Mouse (Mus musculus): ENCODE data around the gene Get4. TPM values are rescaled to one million over a fixed set of nuclear protein-coding genes. Genes with fewer than 3 reads are reported as not detected.

The Get4 gene
- polyA plus RNA-seq, 1 experiment from 2014 or later, result 141 TPM

GRCm38 (mm10) chr5:139291811-139292560 lies 39.9 kb downstream of the Get4 start:
- Histone ChIP-seq H3K4me3 (ENCODE audit: low read length) (no peak overlapping the region), H3K4me2 (ENCODE audit: low read depth, low read length) (no peak overlapping the region), H3K27me3 (ENCODE audit: control insufficient read depth, insufficient read depth, low read length) (no peaks in the 10 kb centered on the region; the same call in 1 of the 2 replicates), H3K27ac (ENCODE audit: low read length) (no peak overlapping the region), H3K4me1 (ENCODE audit: control insufficient read depth, insufficient read depth, low read length) (no peaks in the 10 kb centered on the region), H3K9ac (ENCODE audit: low read length) (no peak overlapping the region), H3K36me3 (ENCODE audit: control insufficient read depth, insufficient read depth) (no peaks in the 10 kb centered on the region), H3K9me3 (replicated peaks; ENCODE audit: control insufficient read depth, low read length) (peaks cover 4% of the 10 kb centered on the region; the same call in 1 of the 2 replicates)
- 64% methylated on average over 6 of the region's 6 CpGs for WGBS
- no peak for ATAC-seq (replicated peaks; ENCODE audit: extremely low read depth, insufficient read depth, low FRiP score)

GRCm38 (mm10) chr5:139294089-139294488 lies 42.0 kb downstream of the Get4 start:
- no peaks in the 10 kb centered on the region for H3K36me3 ChIP-seq (ENCODE audit: control insufficient read depth, insufficient read depth)
- 86% methylated on average over 2 of the region's 2 CpGs for WGBS
- H3K27ac ChIP-seq (ENCODE audit: low read length), result no peak overlapping the region
- H3K9ac ChIP-seq (ENCODE audit: low read length), result no peak overlapping the region
- H3K4me3 ChIP-seq (ENCODE audit: low read length), result no peak overlapping the region
- H3K4me2 ChIP-seq (ENCODE audit: low read depth, low read length), result no peak overlapping the region
- H3K9me3 ChIP-seq (replicated peaks; ENCODE audit: control insufficient read depth, low read length), result peaks cover 4% of the 10 kb centered on the region; the same call in 1 of the 2 replicates
- ATAC-seq (replicated peaks; ENCODE audit: extremely low read depth, insufficient read depth, low FRiP score), result no peak
- no peaks in the 10 kb centered on the region for H3K27me3 ChIP-seq (ENCODE audit: control insufficient read depth, insufficient read depth, low read length)
- no peaks in the 10 kb centered on the region for H3K4me1 ChIP-seq (ENCODE audit: control insufficient read depth, insufficient read depth, low read length)

GRCm38 (mm10) chr5:139297092-139297491 lies 45.0 kb downstream of the Get4 start:
- Histone ChIP-seq H3K9me3 (replicated peaks; ENCODE audit: control insufficient read depth, low read length) (peaks cover 4% of the 10 kb centered on the region; the same call in 1 of the 2 replicates), H3K9ac (ENCODE audit: low read length) (no peak overlapping the region), H3K4me1 (ENCODE audit: control insufficient read depth, insufficient read depth, low read length) (no peaks in the 10 kb centered on the region), H3K27me3 (ENCODE audit: control insufficient read depth, insufficient read depth, low read length) (0 out of 2 replicates have a peak, but pooled peaks cover 2% of the 10 kb centered on the region), H3K36me3 (ENCODE audit: control insufficient read depth, insufficient read depth) (no peaks in the 10 kb centered on the region), H3K4me2 (ENCODE audit: low read depth, low read length) (no peak overlapping the region), H3K27ac (ENCODE audit: low read length) (no peak overlapping the region), H3K4me3 (ENCODE audit: low read length) (no peak overlapping the region)
- 87% methylated on average over 10 of the region's 10 CpGs for WGBS
- no peak for ATAC-seq (replicated peaks; ENCODE audit: extremely low read depth, insufficient read depth, low FRiP score)

GRCm38 (mm10) chr5:139297745-139298144 lies 45.6 kb downstream of the Get4 start:
- Histone ChIP-seq H3K4me1 (ENCODE audit: control insufficient read depth, insufficient read depth, low read length) (no peaks in the 10 kb centered on the region), H3K4me3 (ENCODE audit: low read length) (no peak overlapping the region), H3K27ac (ENCODE audit: low read length) (no peak overlapping the region), H3K4me2 (ENCODE audit: low read depth, low read length) (no peak overlapping the region), H3K27me3 (ENCODE audit: control insufficient read depth, insufficient read depth, low read length) (0 out of 2 replicates have a peak, but pooled peaks cover 2% of the 10 kb centered on the region), H3K9ac (ENCODE audit: low read length) (no peak overlapping the region), H3K9me3 (replicated peaks; ENCODE audit: control insufficient read depth, low read length) (peaks cover 4% of the 10 kb centered on the region; the same call in 1 of the 2 replicates), H3K36me3 (ENCODE audit: control insufficient read depth, insufficient read depth) (no peaks in the 10 kb centered on the region)
- no peak for ATAC-seq (replicated peaks; ENCODE audit: extremely low read depth, insufficient read depth, low FRiP score)
- WGBS, result 80% methylated on average over 5 of the region's 5 CpGs

- ATAC-seq (replicated peaks; ENCODE audit: extremely low read depth, insufficient read depth, low FRiP score), result no peak
- Histone ChIP-seq H3K4me3 (ENCODE audit: low read length) (no peak overlapping the region), H3K9ac (ENCODE audit: low read length) (no peak overlapping the region), H3K4me2 (ENCODE audit: low read depth, low read length) (no peak overlapping the region), H3K36me3 (ENCODE audit: control insufficient read depth, insufficient read depth) (no peaks in the 10 kb centered on the region), H3K27ac (ENCODE audit: low read length) (no peak overlapping the region), H3K9me3 (replicated peaks; ENCODE audit: control insufficient read depth, low read length) (no peaks in the 10 kb centered on the region), H3K4me1 (ENCODE audit: control insufficient read depth, insufficient read depth, low read length) (no peaks in the 10 kb centered on the region), H3K27me3 (ENCODE audit: control insufficient read depth, insufficient read depth, low read length) (0 out of 2 replicates have a peak, but pooled peaks cover 2% of the 10 kb centered on the region)
- 89% methylated on average over 6 of the region's 6 CpGs for whole genome bisulfite sequencing
These were observed 50.0 kb downstream of the Get4 start for GRCm38 (mm10) chr5:139302101-139302500.

- Histone ChIP-seq H3K27me3 (ENCODE audit: control insufficient read depth, insufficient read depth, low read length) (0 out of 2 replicates have a peak, but pooled peaks cover 2% of the 10 kb centered on the region), H3K9me3 (replicated peaks; ENCODE audit: control insufficient read depth, low read length) (no peaks in the 10 kb centered on the region), H3K4me2 (ENCODE audit: low read depth, low read length) (no peak overlapping the region), H3K9ac (ENCODE audit: low read length) (no peak overlapping the region), H3K27ac (ENCODE audit: low read length) (no peak overlapping the region), H3K4me3 (ENCODE audit: low read length) (no peak overlapping the region), H3K4me1 (ENCODE audit: control insufficient read depth, insufficient read depth, low read length) (no peaks in the 10 kb centered on the region), H3K36me3 (ENCODE audit: control insufficient read depth, insufficient read depth) (no peaks in the 10 kb centered on the region)
- WGBS, result 80% methylated on average over 9 of the region's 9 CpGs
- ATAC-seq (replicated peaks; ENCODE audit: extremely low read depth, insufficient read depth, low FRiP score), result no peak
These were observed 51.5 kb downstream of the Get4 start for GRCm38 (mm10) chr5:139303646-139304061.

GRCm38 (mm10) chr5:139309946-139310345 lies 57.8 kb downstream of the Get4 start:
- no peak for ATAC-seq (replicated peaks; ENCODE audit: extremely low read depth, insufficient read depth, low FRiP score)
- H3K4me3 ChIP-seq (ENCODE audit: low read length), result no peak overlapping the region

GRCm38 (mm10) chr5:139310477-139310876 lies 58.4 kb downstream of the Get4 start:
- Histone ChIP-seq H3K4me2 (ENCODE audit: low read depth, low read length) (no peak overlapping the region), H3K9me3 (replicated peaks; ENCODE audit: control insufficient read depth, low read length) (no peaks in the 10 kb centered on the region), H3K9ac (ENCODE audit: low read length) (no peak overlapping the region), H3K27me3 (ENCODE audit: control insufficient read depth, insufficient read depth, low read length) (no peaks in the 10 kb centered on the region), H3K27ac (ENCODE audit: low read length) (no peak overlapping the region), H3K4me3 (ENCODE audit: low read length) (no peak overlapping the region), H3K36me3 (ENCODE audit: control insufficient read depth, insufficient read depth) (no peaks in the 10 kb centered on the region), H3K4me1 (ENCODE audit: control insufficient read depth, insufficient read depth, low read length) (peaks cover 2% of the 10 kb centered on the region; the same call in 1 of the 2 replicates)
- ATAC-seq (replicated peaks; ENCODE audit: extremely low read depth, insufficient read depth, low FRiP score), result no peak
- 85% methylated on average over 4 of the region's 4 CpGs for WGBS

More at GRCm38 (mm10) chr5:139309946-139310345, 57.8 kb downstream of the Get4 start:
- WGBS, result 74% methylated on average over 3 of the region's 3 CpGs
- Histone ChIP-seq H3K27me3 (ENCODE audit: control insufficient read depth, insufficient read depth, low read length) (no peaks in the 10 kb centered on the region), H3K4me2 (ENCODE audit: low read depth, low read length) (no peak overlapping the region), H3K9me3 (replicated peaks; ENCODE audit: control insufficient read depth, low read length) (no peaks in the 10 kb centered on the region), H3K4me1 (ENCODE audit: control insufficient read depth, insufficient read depth, low read length) (no peaks in the 10 kb centered on the region), H3K36me3 (ENCODE audit: control insufficient read depth, insufficient read depth) (no peaks in the 10 kb centered on the region), H3K9ac (ENCODE audit: low read length) (no peak overlapping the region), H3K27ac (ENCODE audit: low read length) (no peak overlapping the region)

GRCm38 (mm10) chr5:139311822-139312221 lies 59.7 kb downstream of the Get4 start:
- Histone ChIP-seq H3K9me3 (replicated peaks; ENCODE audit: control insufficient read depth, low read length) (no peaks in the 10 kb centered on the region), H3K4me1 (ENCODE audit: control insufficient read depth, insufficient read depth, low read length) (peaks cover 2% of the 10 kb centered on the region; the same call in 1 of the 2 replicates), H3K4me2 (ENCODE audit: low read depth, low read length) (no peak overlapping the region), H3K27ac (ENCODE audit: low read length) (no peak overlapping the region), H3K4me3 (ENCODE audit: low read length) (no peak overlapping the region), H3K36me3 (ENCODE audit: control insufficient read depth, insufficient read depth) (no peaks in the 10 kb centered on the region), H3K27me3 (ENCODE audit: control insufficient read depth, insufficient read depth, low read length) (no peaks in the 10 kb centered on the region), H3K9ac (ENCODE audit: low read length) (no peak overlapping the region)
- 85% methylated on average over 9 of the region's 9 CpGs for WGBS
- no peak for ATAC-seq (replicated peaks; ENCODE audit: extremely low read depth, insufficient read depth, low FRiP score)
